In genomic region chr2:85522859-85523489, GRCm38 (mm10) we compare ENCODE assay signal across 27 mouse cellular contexts. TPM values are rescaled to one million over a fixed set of nuclear protein-coding genes. Genes with fewer than 3 reads are reported as not detected.
DNase-seq lines count a peak whose midpoint lies in the region; ATAC-seq and TF ChIP-seq lines count a peak whose summit lies in the region.
"Had no signal": no experiment of that assay in that cellular context is flagged by ENCODE, and none has a peak within 500 bp of the region (broad histone marks: within the 10 kb centered on the region; RNA-seq: fewer than 3 reads in every experiment).

No protein-coding gene starts in this region.

- no peaks in the 10 kb centered on the region for H3K36me3 ChIP-seq in hindbrain, embryonic 11.5 days (ENCODE audit: control insufficient read depth, insufficient read depth, low read length)
- no peaks in the 10 kb centered on the region for H3K36me3 ChIP-seq in hindbrain, embryonic 14.5 days (replicated peaks; ENCODE audit: control insufficient read depth, insufficient read depth)
- H3K36me3 ChIP-seq in midbrain, embryonic 11.5 days (ENCODE audit: control insufficient read depth, insufficient read depth, low read length), result no peaks in the 10 kb centered on the region
- H3K36me3 ChIP-seq in midbrain, embryonic 10.5 days, result no peaks in the 10 kb centered on the region
- H3K36me3 ChIP-seq in midbrain, embryonic 12.5 days, result no peaks in the 10 kb centered on the region
- no peaks in the 10 kb centered on the region for H3K36me3 ChIP-seq in midbrain, postnatal 0 days (ENCODE audit: insufficient read depth, low read length)
- H3K36me3 ChIP-seq: G1E had no signal

- H3K4me3 ChIP-seq in hindbrain, embryonic 11.5 days (ENCODE audit: low read depth, low read length), result no peak overlapping the region
- H3K4me3 ChIP-seq in hindbrain, embryonic 14.5 days (replicated peaks; ENCODE audit: low read length), result no peak overlapping the region
- no peak overlapping the region for H3K4me3 ChIP-seq in midbrain, embryonic 11.5 days (ENCODE audit: low read depth, low read length)
- H3K4me3 ChIP-seq in midbrain, embryonic 10.5 days, result no peak overlapping the region
- H3K4me3 ChIP-seq in midbrain, embryonic 12.5 days, result no peak overlapping the region
- no peak overlapping the region for H3K4me3 ChIP-seq in midbrain, postnatal 0 days (ENCODE audit: low read depth, low read length)

- WGBS in hindbrain, embryonic 11.5 days, result 70% methylated on average over 2 of the region's 2 CpGs
- WGBS in hindbrain, embryonic 14.5 days, result 59% methylated on average over 2 of the region's 2 CpGs
- WGBS in midbrain, embryonic 11.5 days, result 67% methylated on average over 2 of the region's 2 CpGs
- WGBS in midbrain, embryonic 10.5 days, result 74% methylated on average over 2 of the region's 2 CpGs
- 55% methylated on average over 2 of the region's 2 CpGs for WGBS in midbrain, embryonic 12.5 days
- whole genome bisulfite sequencing in midbrain, postnatal 0 days, result 54% methylated on average over 2 of the region's 2 CpGs

- TF ChIP-seq CTCF in midbrain, postnatal 0 days (IDR thresholded peaks at IDR 0.05), result no peak

- H3K9ac ChIP-seq in hindbrain, embryonic 11.5 days (ENCODE audit: low read depth, low read length), result no peak overlapping the region
- H3K9ac ChIP-seq in hindbrain, embryonic 14.5 days, result no peak overlapping the region
- no peak overlapping the region for H3K9ac ChIP-seq in midbrain, embryonic 11.5 days (ENCODE audit: low read length)
- H3K9ac ChIP-seq in midbrain, embryonic 12.5 days (replicated peaks), result no peak overlapping the region
- H3K9ac ChIP-seq in midbrain, postnatal 0 days (replicated peaks; ENCODE audit: low read length, poor library complexity, severe bottlenecking), result no peak overlapping the region

- H3K27me3 ChIP-seq in hindbrain, embryonic 11.5 days (ENCODE audit: control insufficient read depth, insufficient read depth, low read length), result no peaks in the 10 kb centered on the region
- no peaks in the 10 kb centered on the region for H3K27me3 ChIP-seq in hindbrain, embryonic 14.5 days (ENCODE audit: control insufficient read depth, insufficient read depth, low read length)
- H3K27me3 ChIP-seq in midbrain, embryonic 11.5 days (ENCODE audit: control insufficient read depth, insufficient read depth, low read length), result no peaks in the 10 kb centered on the region
- no peaks in the 10 kb centered on the region for H3K27me3 ChIP-seq in midbrain, embryonic 10.5 days (ENCODE audit: low read depth, poor library complexity, severe bottlenecking)
- H3K27me3 ChIP-seq in midbrain, embryonic 12.5 days, result no peaks in the 10 kb centered on the region
- H3K27me3 ChIP-seq in midbrain, postnatal 0 days (ENCODE audit: insufficient read depth, low read length), result no peaks in the 10 kb centered on the region

- no peak for DNase-seq in hindbrain, embryonic 11.5 days (ENCODE audit: low spot score)
- no peak for DNase-seq in hindbrain, embryonic 14.5 days (ENCODE audit: low spot score)
- no peak for DNase-seq in midbrain, embryonic 11.5 days (ENCODE audit: low spot score, missing footprints)
- no peak for DNase-seq in midbrain, embryonic 10.5 days (ENCODE audit: low spot score)
- no peak for DNase-seq in midbrain, postnatal 0 days (ENCODE audit: low spot score)
- DNase-seq: adrenal gland, adult 2 months; adrenal gland, adult 8-10 months; adrenal gland, postnatal 10 days; adrenal gland, postnatal 14 days; adrenal gland, postnatal 25 days; adrenal gland, postnatal 36 days; B cell, adult 2 months; cerebellum, adult 11 months; cerebellum, adult 11-12 months; cerebellum, adult 18-20 months had no signal

- H3K9me3 ChIP-seq in hindbrain, embryonic 11.5 days (ENCODE audit: control insufficient read depth, low read length), result no peaks in the 10 kb centered on the region
- no peaks in the 10 kb centered on the region for H3K9me3 ChIP-seq in hindbrain, embryonic 14.5 days (ENCODE audit: control insufficient read depth, low read length)
- H3K9me3 ChIP-seq in midbrain, embryonic 11.5 days (ENCODE audit: control insufficient read depth, low read length), result no peaks in the 10 kb centered on the region
- H3K9me3 ChIP-seq in midbrain, embryonic 10.5 days (replicated peaks), result no peaks in the 10 kb centered on the region
- no peaks in the 10 kb centered on the region for H3K9me3 ChIP-seq in midbrain, embryonic 12.5 days
- H3K9me3 ChIP-seq in midbrain, postnatal 0 days (ENCODE audit: low read length), result no peaks in the 10 kb centered on the region
- H3K9me3 ChIP-seq: G1E had no signal

- H3K4me2 ChIP-seq in hindbrain, embryonic 11.5 days (replicated peaks; ENCODE audit: low read depth, low read length), result no peak overlapping the region
- no peak overlapping the region for H3K4me2 ChIP-seq in hindbrain, embryonic 14.5 days (replicated peaks)
- H3K4me2 ChIP-seq in midbrain, embryonic 11.5 days, result no peak overlapping the region
- no peak overlapping the region for H3K4me2 ChIP-seq in midbrain, embryonic 12.5 days (replicated peaks)
- H3K4me2 ChIP-seq in midbrain, postnatal 0 days (ENCODE audit: low read depth, low read length, poor library complexity, severe bottlenecking), result no peak overlapping the region

- no peaks in the 10 kb centered on the region for H3K4me1 ChIP-seq in hindbrain, embryonic 11.5 days (replicated peaks; ENCODE audit: control insufficient read depth, insufficient read depth, low read length)
- no peaks in the 10 kb centered on the region for H3K4me1 ChIP-seq in hindbrain, embryonic 14.5 days (replicated peaks; ENCODE audit: control insufficient read depth, insufficient read depth, low read length)
- H3K4me1 ChIP-seq in midbrain, embryonic 11.5 days (ENCODE audit: control insufficient read depth, insufficient read depth, low read length), result no peaks in the 10 kb centered on the region
- peaks cover 6% of the 10 kb centered on the region; the same call in 1 of the 2 replicates for H3K4me1 ChIP-seq in midbrain, embryonic 10.5 days
- H3K4me1 ChIP-seq in midbrain, embryonic 12.5 days, result 0 out of 2 replicates have a peak, but pooled peaks cover 6% of the 10 kb centered on the region
- no peaks in the 10 kb centered on the region for H3K4me1 ChIP-seq in midbrain, postnatal 0 days (ENCODE audit: insufficient read depth, low read length)

- H3K27ac ChIP-seq in hindbrain, embryonic 11.5 days (ENCODE audit: low read depth, low read length), result no peak overlapping the region
- H3K27ac ChIP-seq in hindbrain, embryonic 14.5 days, result no peak overlapping the region
- no peak overlapping the region for H3K27ac ChIP-seq in midbrain, embryonic 11.5 days (ENCODE audit: low read depth, low read length)
- no peak overlapping the region for H3K27ac ChIP-seq in midbrain, embryonic 10.5 days (replicated peaks)
- no peak overlapping the region for H3K27ac ChIP-seq in midbrain, embryonic 12.5 days (replicated peaks)
- H3K27ac ChIP-seq in midbrain, postnatal 0 days (ENCODE audit: low read depth, low read length), result no peak overlapping the region

- 0 out of 2 replicates have a peak, but pooled peaks have one; percentile 41 for ATAC-seq in hindbrain, embryonic 11.5 days (ENCODE audit: low FRiP score)
- no peak for ATAC-seq in hindbrain, embryonic 14.5 days (ENCODE audit: low FRiP score)
- ATAC-seq in midbrain, embryonic 11.5 days (ENCODE audit: low FRiP score), result peak; percentile 58; the same call in 1 of the 2 replicates
- peak; percentile 71 for ATAC-seq in midbrain, embryonic 12.5 days (ENCODE audit: low FRiP score, low read depth)
- ATAC-seq in midbrain, postnatal 0 days (ENCODE audit: low FRiP score), result no peak
- ATAC-seq: activated CD4-positive, CD25-positive, alpha-beta regulatory T cell, adult 4 months; CD4-positive, CD25-positive, alpha-beta regulatory T cell, adult 4 months; Patski had no signal

RNA-seq across cellular contexts. Expression of gene 4833423E24Rik, which starts 4.2 kb away (rescaled TPM):
- polyA plus RNA-seq in hindbrain, embryonic 11.5 days (2014; fragmentation: Nextera tagmentation; extraction: Ambion mirVana), result 0.17 TPM in 1 of 2 replicates, not detected in the other
- polyA plus RNA-seq in hindbrain, embryonic 14.5 days (2014; fragmentation: Nextera tagmentation; extraction: Ambion mirVana), result 0.13 and 0.29 TPM in 2 replicates
- polyA plus RNA-seq in midbrain, embryonic 11.5 days (2014; fragmentation: Nextera tagmentation; extraction: Ambion mirVana), result not detected in 2 replicates
- 0.11 TPM in 1 of 2 replicates, not detected in the other for polyA plus RNA-seq in midbrain, embryonic 10.5 days (2016; fragmentation: Nextera tagmentation; extraction: Ambion mirVana)
- not detected in 2 replicates for polyA plus RNA-seq in midbrain, embryonic 12.5 days (2016; fragmentation: Nextera tagmentation; extraction: Ambion mirVana)
- total RNA-seq in midbrain, postnatal 0 days (2014; rRNA removed), result 0.05 and 0.24 TPM in 2 replicates
- 0.41 and 0.56 TPM in 2 replicates for polyA plus RNA-seq in midbrain, postnatal 0 days (2015; fragmentation: Nextera tagmentation; extraction: Ambion mirVana)
- total RNA-seq: CH12.LX, ES-E14, MEL had no signal
- polyA plus RNA-seq: activated CD4-positive, CD25-positive, alpha-beta regulatory T cell, adult 4 months; adrenal gland, adult 2 months; C2C12; CD4-positive, CD25-positive, alpha-beta regulatory T cell, adult 4 months; G1E; Patski had no signal

RNA-seq across cellular contexts. Expression of gene Olfr996, which starts 56.0 kb away (rescaled TPM):
- not detected in 2 replicates for polyA plus RNA-seq in hindbrain, embryonic 11.5 days (2014; fragmentation: Nextera tagmentation; extraction: Ambion mirVana)
- polyA plus RNA-seq in hindbrain, embryonic 14.5 days (2014; fragmentation: Nextera tagmentation; extraction: Ambion mirVana), result not detected in 2 replicates
- polyA plus RNA-seq in midbrain, embryonic 11.5 days (2014; fragmentation: Nextera tagmentation; extraction: Ambion mirVana), result not detected in 2 replicates
- polyA plus RNA-seq in midbrain, embryonic 10.5 days (2016; fragmentation: Nextera tagmentation; extraction: Ambion mirVana), result not detected in 2 replicates
- not detected in 2 replicates for polyA plus RNA-seq in midbrain, embryonic 12.5 days (2016; fragmentation: Nextera tagmentation; extraction: Ambion mirVana)
- total RNA-seq in midbrain, postnatal 0 days (2014; rRNA removed), result not detected in 2 replicates
- not detected in 2 replicates for polyA plus RNA-seq in midbrain, postnatal 0 days (2015; fragmentation: Nextera tagmentation; extraction: Ambion mirVana)
- total RNA-seq: adrenal gland, adult 18-20 months; adrenal gland, adult 2 months; adrenal gland, adult 8-10 months; adrenal gland, postnatal 14 days; adrenal gland, postnatal 25 days; adrenal gland, postnatal 36 days; adrenal gland, postnatal 4 days; CH12.LX; ES-E14; G1E; MEL had no signal
- polyA plus RNA-seq: activated CD4-positive, CD25-positive, alpha-beta regulatory T cell, adult 4 months; brain, embryonic 14.5 days; C2C12; CD4-positive, CD25-positive, alpha-beta regulatory T cell, adult 4 months; G1E; Patski had no signal

Comparison
In these comparisons a context has a peak if more than half of its experiments do, and no peak if none do; other contexts are left out.
1. ATAC-seq: peak in hindbrain, embryonic 11.5 days (single experiment), midbrain, embryonic 11.5 days (single experiment) and midbrain, embryonic 12.5 days (single experiment); none in hindbrain, embryonic 14.5 days (single experiment) and midbrain, postnatal 0 days (single experiment).